Mouse (Mus musculus): ENCODE data around the gene Isoc2b.

- TF ChIP-seq CTCF (IDR thresholded peaks at IDR 0.05; ENCODE audit: low read depth) (no peak), EP300 (IDR thresholded peaks at IDR 0.05; ENCODE audit: low read depth) (no peak)
These were observed 26.3 kb downstream of the Isoc2b start for GRCm38 (mm10) chr7:4843604-4844244.
